Mouse (Mus musculus) CH12.LX (cell line): Measurements from ENCODE around the gene Nmur1.

Experiments
- BHLHE40 ChIP-seq: IDR thresholded peaks from 2 replicates; pipeline ENCODE4 v1.6.1; 2011; ENCODE audit warnings: mild to moderate bottlenecking, low read depth, low read length, improper control_type of control experiment
- CTCF ChIP-seq, 2 experiments: IDR thresholded peaks in 1 of 2; conservative IDR thresholded peaks in 1 of 2; 2 replicates each; pipeline ENCODE4 v1.5.1; 2011 to 2012; ENCODE audit warnings: low read depth in 2 of 2, low read length in 2 of 2, improper control_type of control experiment in 1 of 2, inconsistent platforms in 1 of 2, mild to moderate bottlenecking in 1 of 2, moderate library complexity in 1 of 2
- HCFC1 ChIP-seq: IDR thresholded peaks from 2 replicates; pipeline ENCODE4 v1.6.1; 2012; ENCODE audit warnings: low read depth, mild to moderate bottlenecking, inconsistent platforms, low read length, improper control_type of control experiment
- MAZ ChIP-seq: IDR thresholded peaks from 2 replicates; pipeline ENCODE4 v1.6.1; 2012; ENCODE audit warnings: low read depth, mild to moderate bottlenecking, inconsistent platforms, low read length, improper control_type of control experiment, moderate library complexity
- MEF2A ChIP-seq: IDR thresholded peaks from 2 replicates; pipeline ENCODE4 v1.6.1; 2014; ENCODE audit warnings: low read depth, mild to moderate bottlenecking, inconsistent platforms, low read length, improper control_type of control experiment, borderline replicate concordance
- POLR2A ChIP-seq: IDR thresholded peaks from 2 replicates; pipeline ENCODE4 v1.6.1; 2011; ENCODE audit warnings: low read depth, mild to moderate bottlenecking, improper control_type of control experiment, low read length
- SMC3 ChIP-seq: IDR thresholded peaks from 2 replicates; pipeline ENCODE4 v1.6.1; 2011; ENCODE audit warnings: low read depth, low read length, improper control_type of control experiment
- TCF12 ChIP-seq: IDR thresholded peaks from 2 replicates; pipeline ENCODE4 v1.6.1; 2014; ENCODE audit warnings: low read depth, mild to moderate bottlenecking, inconsistent platforms, low read length, improper control_type of control experiment

DNA sequence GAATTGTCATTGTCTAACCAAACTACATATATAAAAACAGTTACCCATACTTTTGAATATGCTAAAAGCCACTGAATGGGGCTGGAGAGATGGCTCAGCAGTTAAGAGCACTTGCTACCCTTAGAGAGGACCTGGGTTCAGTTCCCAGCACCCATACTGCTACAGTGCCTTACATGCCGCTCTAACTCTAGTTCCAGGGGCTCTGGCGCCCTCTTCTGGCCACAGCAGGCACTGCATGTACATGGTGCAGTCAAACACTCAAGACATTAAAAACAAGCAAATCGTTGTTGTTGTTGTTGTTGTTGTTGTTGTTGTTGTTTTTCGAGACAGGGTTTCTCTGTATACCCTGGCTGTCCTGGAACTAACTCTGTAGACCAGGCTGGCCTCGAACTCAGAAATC, 21.2 kb downstream of the Nmur1 start:
- no peak for TF ChIP-seq BHLHE40
- no peak for TF ChIP-seq MAZ
- TF ChIP-seq MEF2A: no peak
- TF ChIP-seq SMC3: no peak
- TF ChIP-seq HCFC1: no peak
- TF ChIP-seq TCF12: no peak
- TF ChIP-seq CTCF (conservative IDR thresholded peaks at IDR 0.05 in 1 of 2, IDR thresholded peaks at IDR 0.05 in 1 of 2; ENCODE audit: low read depth in 2 of 2, low read length in 2 of 2): peak in 1 of 2 experiments; percentile 52; a peak in 2 of 4 replicates
- TF ChIP-seq POLR2A: no peak
